Mouse (Mus musculus): ENCODE results near the gene Robo2.

The Robo2 gene

GRCm38 (mm10) chr16:73957675-73958523 lies 453.7 kb downstream of the Robo2 start:
- no peak for DNase-seq (ENCODE audit: extremely low read depth, low read depth)

GRCm38 (mm10) chr16:73946171-73946570 lies 465.5 kb downstream of the Robo2 start:
- DNase-seq (ENCODE audit: extremely low read depth, low read depth), result no peak

GRCm38 (mm10) chr16:73940211-73940541 lies 471.4 kb downstream of the Robo2 start:
- DNase-seq (ENCODE audit: extremely low read depth, low read depth), result no peak

GRCm38 (mm10) chr16:73939423-73940210 lies 472.0 kb downstream of the Robo2 start:
- no peak for DNase-seq (ENCODE audit: extremely low read depth, low read depth)

- no peak for DNase-seq (ENCODE audit: extremely low read depth, low read depth)
Measured at GRCm38 (mm10) chr16:73930323-73930722, 481.3 kb downstream of the Robo2 start.

- no peak for DNase-seq (ENCODE audit: extremely low read depth, low read depth)
Measured at GRCm38 (mm10) chr16:73927481-73927880, 484.1 kb downstream of the Robo2 start.

- DNase-seq (ENCODE audit: extremely low read depth, low read depth), result no peak
Measured at GRCm38 (mm10) chr16:73915425-73915824, 496.2 kb downstream of the Robo2 start.

- no peak for DNase-seq (ENCODE audit: extremely low read depth, low read depth)
Measured at GRCm38 (mm10) chr16:73914936-73915335, 496.7 kb downstream of the Robo2 start.

- DNase-seq (ENCODE audit: extremely low read depth, low read depth), result no peak
Measured at GRCm38 (mm10) chr16:73908504-73908903, 503.1 kb downstream of the Robo2 start.

GRCm38 (mm10) chr16:73896856-73897255 lies 514.8 kb downstream of the Robo2 start:
- DNase-seq (ENCODE audit: extremely low read depth, low read depth), result no peak

GRCm38 (mm10) chr16:73881911-73882310 lies 529.7 kb downstream of the Robo2 start:
- no peak for DNase-seq (ENCODE audit: extremely low read depth, low read depth)

- no peak for DNase-seq (ENCODE audit: extremely low read depth, low read depth)
Measured at GRCm38 (mm10) chr16:73877973-73878372, 533.7 kb downstream of the Robo2 start.

GRCm38 (mm10) chr16:73874991-73875390 lies 536.6 kb downstream of the Robo2 start:
- DNase-seq (ENCODE audit: extremely low read depth, low read depth), result peak; percentile 24

GRCm38 (mm10) chr16:73873828-73874558 lies 537.6 kb downstream of the Robo2 start:
- no peak for DNase-seq (ENCODE audit: extremely low read depth, low read depth)

- DNase-seq (ENCODE audit: extremely low read depth, low read depth), result no peak
Measured at GRCm38 (mm10) chr16:73870296-73870695, 541.3 kb downstream of the Robo2 start.

- DNase-seq (ENCODE audit: extremely low read depth, low read depth), result no peak
Measured at GRCm38 (mm10) chr16:73869527-73870212, 542.0 kb downstream of the Robo2 start.

GRCm38 (mm10) chr16:73864625-73865024 lies 547.0 kb downstream of the Robo2 start:
- no peak for DNase-seq (ENCODE audit: extremely low read depth, low read depth)

GRCm38 (mm10) chr16:73863748-73864147 lies 547.9 kb downstream of the Robo2 start:
- DNase-seq (ENCODE audit: extremely low read depth, low read depth), result no peak

- DNase-seq (ENCODE audit: extremely low read depth, low read depth), result no peak
Measured at GRCm38 (mm10) chr16:73858717-73859116, 552.9 kb downstream of the Robo2 start.

GRCm38 (mm10) chr16:73855821-73856220 lies 555.8 kb downstream of the Robo2 start:
- no peak for DNase-seq (ENCODE audit: extremely low read depth, low read depth)
